Mouse (Mus musculus) natural killer cell, adult 2 months (primary cell): Measurements from ENCODE around the gene Mob1a.
A peak's percentile ranks its signal among the peaks of the same experiment; 100 is the strongest.

Experiments
- DNase-seq, 2 experiments: peaks; one replicate each; pipeline ENCODE4 v3.0.0; 2022; ENCODE audit warnings: low spot score in 2 of 2

Gene Mob1a

DNA sequence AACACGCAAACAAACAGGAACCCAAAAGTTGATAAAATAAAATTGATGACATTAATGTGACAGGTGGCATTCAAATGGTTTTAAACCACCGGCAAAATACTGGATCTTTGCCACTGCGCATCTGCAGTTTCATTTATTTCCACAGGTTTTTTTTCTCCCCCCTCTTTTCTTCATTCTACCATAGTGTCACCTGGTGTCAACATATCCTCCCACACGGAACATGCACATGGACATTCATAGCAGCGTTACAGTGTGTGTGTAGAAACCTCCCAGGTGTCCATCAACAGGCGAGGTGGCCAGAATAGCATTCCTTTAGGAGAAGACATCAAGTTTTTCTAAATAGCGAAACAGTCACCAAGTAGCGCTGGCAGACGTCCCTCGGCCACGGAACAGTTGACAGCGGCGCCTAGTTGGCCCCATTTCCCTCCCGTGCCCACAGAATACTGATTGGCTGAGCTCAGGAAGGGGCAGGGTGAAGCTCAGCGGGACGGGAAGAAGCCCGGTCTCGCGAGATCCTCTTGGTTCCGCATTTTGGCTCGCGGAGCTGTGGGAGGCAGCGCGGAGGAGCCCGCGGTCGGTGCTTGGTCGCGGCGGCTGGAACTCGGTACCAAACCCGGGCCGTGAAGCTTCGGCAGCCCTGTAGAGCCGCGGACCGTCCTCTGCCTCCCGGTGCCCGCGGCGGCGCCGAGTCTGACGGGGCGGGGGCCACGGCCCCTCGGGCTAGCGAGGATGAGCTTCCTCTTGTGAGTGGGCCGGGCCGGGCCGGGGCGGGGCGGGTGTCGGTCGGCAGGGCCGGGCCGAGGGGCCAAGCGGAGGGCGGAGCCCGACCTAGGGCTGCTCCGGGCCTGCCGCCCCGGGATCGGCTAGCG is at the start of gene Mob1a, which contains the start of gene Mthfd2:
TSS of gene Mob1a (plus strand) at position 492 of the 869 bp plus-strand sequence.
TSS of gene Mthfd2 (minus strand) at position 384 of the 869 bp plus-strand sequence.
- peak; percentile 93 to 95 for DNase-seq

DNA sequence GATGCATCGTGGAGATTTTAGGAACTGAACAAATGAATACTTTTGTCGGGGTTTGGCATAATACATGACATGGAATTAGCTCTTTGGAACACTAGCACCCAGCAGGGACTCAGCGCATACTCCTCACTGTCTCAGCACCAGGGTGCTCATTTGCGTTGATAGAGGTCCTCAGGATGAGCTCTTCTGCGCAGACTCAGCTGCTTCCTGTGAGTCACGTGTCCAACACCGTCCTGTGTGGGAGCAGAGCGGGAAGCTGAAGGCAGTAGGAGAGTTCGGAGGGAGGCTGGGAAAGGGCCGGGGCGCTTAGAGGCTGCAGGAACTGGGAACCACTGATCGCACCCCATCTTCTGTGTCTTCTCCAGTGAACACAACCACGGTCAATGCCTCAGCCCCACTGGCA is 48.7 kb upstream of the Mob1a start:
- no peak for DNase-seq

- DNase-seq = peak in 1 of 2 experiments; percentile 13
These were observed 46.9 kb upstream of the Mob1a start for GRCm38 (mm10) chr6:83278881-83279280.

GRCm38 (mm10) chr6:83280256-83280955 is 45.4 kb upstream of the Mob1a start:
- peak in 1 of 2 experiments; percentile 23 for DNase-seq

- DNase-seq = no peak
These were observed 25.2 kb upstream of the Mob1a start for GRCm38 (mm10) chr6:83300447-83301229.

GRCm38 (mm10) chr6:83301294-83301693 is 24.5 kb upstream of the Mob1a start:
- DNase-seq = no peak

DNA sequence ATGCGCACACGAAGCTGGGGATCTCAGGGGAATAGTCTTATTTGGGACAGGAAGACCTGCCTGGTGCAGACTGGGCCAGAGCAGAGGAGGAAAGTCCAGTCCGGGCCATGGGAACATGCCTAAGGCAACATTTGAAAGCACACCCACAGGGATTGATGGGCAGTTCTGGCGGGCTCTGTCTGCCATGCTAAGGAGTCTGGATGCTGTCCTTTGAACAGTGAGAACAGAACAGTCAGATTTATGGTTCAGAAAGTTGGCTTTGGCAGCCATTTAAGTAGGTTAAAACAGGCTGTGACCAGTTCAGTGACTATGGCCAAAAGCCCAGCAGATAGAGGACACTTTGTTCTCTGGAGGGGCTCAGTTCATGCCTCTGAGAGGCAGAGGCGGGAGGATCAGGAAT is 23.6 kb upstream of the Mob1a start:
- DNase-seq = no peak

DNA sequence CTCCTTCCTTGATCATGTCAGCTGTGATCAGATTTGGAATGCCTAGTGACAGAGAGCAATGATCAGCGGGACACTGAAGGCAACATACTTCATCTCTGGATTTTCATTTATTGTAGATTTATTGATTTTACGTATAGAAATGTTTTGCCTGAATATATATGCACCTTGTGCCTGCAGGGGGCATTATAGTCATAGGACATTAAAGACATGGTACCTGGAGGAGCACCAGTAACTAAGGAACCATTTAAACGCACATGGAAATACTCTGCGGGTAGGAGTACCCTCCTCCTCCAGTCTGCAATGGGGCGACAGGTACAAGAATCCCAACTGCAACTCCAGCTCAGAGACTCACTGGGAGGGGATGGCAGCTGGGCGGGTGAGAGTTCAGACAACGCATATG is 16.8 kb upstream of the Mob1a start:
- DNase-seq = peak in 1 of 2 experiments; percentile 16

GRCm38 (mm10) chr6:83311206-83311605 is 14.6 kb upstream of the Mob1a start:
- DNase-seq = no peak

GRCm38 (mm10) chr6:83312021-83312420 is 13.8 kb upstream of the Mob1a start:
- DNase-seq = no peak

GRCm38 (mm10) chr6:83312514-83312913 is 13.3 kb upstream of the Mob1a start:
- peak in 1 of 2 experiments; percentile 9 for DNase-seq

GRCm38 (mm10) chr6:83315293-83315692 is 10.5 kb upstream of the Mob1a start:
- DNase-seq = no peak

GRCm38 (mm10) chr6:83316022-83316421 is 9.8 kb upstream of the Mob1a start:
- no peak for DNase-seq

DNA sequence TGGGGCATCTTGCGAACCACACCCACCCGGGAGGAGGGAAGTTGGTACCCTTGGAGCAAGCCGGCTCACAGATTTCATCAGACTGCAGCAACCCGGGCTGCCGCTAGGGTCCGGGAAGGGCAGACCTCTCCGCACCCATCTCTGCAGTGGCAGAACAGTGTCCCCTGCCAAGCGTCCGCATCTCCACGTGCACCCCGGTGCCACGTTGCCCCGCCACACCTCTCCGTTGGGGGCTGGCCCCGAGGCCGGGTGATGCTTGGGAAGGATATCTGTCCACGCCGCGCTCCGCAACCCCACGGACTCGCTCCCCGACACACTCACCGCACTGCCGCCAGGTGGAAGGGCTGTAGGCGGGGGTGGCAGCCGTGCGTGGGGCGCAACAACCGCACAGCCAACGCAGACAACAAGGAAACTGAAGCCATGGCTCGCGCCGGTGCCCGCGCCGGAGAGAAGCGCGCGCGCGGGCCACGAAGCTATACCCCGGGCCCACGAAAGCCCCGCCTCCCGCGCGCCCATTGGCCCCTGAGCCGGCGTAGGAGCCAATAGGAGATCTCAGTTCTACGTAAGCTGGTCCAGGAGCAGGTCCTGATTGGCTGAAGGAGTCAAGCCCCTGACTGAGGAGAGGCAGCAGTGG is 8.6 kb upstream of the Mob1a start:
- peak; percentile 80 to 87 for DNase-seq

DNA sequence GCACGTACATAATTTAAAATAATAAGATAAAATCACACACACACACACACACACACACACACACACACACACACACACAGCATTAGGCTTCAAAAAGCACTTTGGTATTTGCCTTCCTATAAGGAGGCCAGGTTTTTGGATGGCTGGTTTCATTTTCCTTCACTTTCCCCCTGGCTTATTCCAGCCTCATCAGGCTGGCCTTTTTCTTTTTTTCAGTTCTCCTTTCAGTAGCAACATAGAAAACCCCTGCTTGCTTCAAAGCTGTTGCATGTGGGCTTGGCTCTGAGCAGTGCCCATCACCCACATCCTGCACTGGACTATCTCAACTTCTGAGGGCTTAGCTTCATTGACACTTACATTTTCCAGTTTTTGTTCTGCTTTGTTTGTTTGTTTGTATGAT is 3.9 kb upstream of the Mob1a start:
- peak in 1 of 2 experiments; percentile 27 for DNase-seq

DNA sequence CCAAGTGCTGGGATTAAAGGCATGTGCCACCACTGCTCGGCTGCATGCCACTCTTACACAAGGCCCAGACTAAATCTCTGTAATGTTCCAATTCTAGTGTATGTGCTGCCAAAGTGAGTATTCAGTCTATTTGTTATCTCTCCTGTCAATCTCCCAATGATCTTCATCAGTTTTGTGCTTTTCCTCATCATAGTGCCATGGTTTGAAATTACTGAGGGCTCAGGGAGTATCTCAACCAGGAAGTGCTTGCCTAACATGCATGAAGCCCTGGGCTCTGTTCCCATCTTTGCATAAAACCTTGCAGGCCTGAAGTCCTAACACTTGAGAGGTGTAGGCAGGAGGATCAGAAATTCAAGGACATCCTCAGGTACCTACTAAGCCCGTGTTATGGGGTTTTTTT is 3.0 kb upstream of the Mob1a start:
- no peak for DNase-seq

GRCm38 (mm10) chr6:83323652-83324419 is 2.0 kb upstream of the Mob1a start:
- DNase-seq = no peak

DNA sequence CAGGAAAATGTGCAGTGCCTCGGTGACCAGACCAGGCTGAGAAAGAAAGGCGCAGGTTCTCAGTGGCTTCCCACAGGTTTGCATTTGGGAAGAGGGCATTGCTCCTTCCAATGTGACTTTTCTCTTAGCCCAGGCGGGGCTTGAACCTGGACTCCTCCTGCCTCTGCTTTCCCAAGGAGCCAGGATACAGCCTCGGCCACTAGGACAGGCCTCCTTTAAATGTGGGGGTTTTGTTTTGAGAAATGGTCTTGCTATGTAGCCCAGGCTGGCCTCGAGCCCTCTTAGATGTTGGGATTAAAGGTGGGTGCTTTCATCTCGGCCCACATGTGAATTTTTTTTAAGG is 549 bp downstream of the Mob1a start:
- DNase-seq = no peak

DNA sequence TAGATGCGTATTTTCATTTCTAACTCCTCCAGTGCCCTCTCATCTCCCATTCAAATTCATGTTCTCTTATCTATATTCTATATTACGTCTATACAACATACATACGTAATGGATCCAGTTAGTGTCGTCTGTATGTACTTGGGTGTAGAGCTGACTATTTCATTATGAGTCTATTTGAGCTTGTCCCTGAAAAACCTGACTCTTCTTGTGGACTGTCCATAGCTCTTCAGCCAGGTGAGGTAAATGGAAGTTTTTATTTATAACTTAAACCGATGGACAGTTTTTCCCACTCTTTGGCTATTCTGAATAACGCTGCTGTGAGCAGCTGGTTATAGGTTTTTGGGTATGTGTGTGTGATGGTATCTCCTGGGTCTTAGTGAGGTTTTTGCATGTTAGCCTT is 945 bp downstream of the Mob1a start:
- no peak for DNase-seq

DNA sequence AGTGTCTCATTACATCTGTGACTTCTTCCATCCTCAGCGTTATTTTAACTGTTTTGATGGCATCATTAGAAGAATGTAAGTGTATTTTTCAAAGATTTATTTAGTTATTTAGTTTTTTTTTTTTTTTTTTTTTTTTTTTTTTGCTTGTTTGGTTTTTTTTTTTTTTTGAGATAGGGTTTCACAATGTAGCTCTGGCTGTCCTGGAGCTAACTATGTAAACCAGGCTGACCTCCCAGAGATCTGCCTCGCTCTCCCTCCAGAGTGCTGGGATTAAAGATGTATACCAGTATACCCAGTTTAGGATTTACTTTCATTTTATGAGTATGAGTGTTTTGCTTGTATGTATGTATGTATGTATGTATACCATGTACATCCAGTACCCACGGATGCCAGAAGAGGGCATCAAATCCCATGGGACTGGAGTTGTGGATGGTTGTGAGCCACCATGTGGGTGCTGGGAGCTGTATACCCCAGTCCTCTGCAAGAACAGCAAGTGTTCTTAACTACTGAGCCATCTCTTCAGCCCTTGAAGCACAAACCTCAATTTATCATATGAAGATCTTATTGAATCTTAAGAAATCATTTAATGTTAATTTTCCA is 1.9 kb downstream of the Mob1a start:
- DNase-seq = peak in 1 of 2 experiments; percentile 23
